Mouse (Mus musculus) kidney, adult 18-20 months (tissue): ENCODE data around the gene Rnls.
"Not testable (repeated sequence)": the region's sequence is repeated elsewhere in the genome, so short reads cannot be mapped to it uniquely, and the experiment has no call there.

Experiments
- DNase-seq: peaks from one replicate; pipeline ENCODE4 v3.0.0; 2021

Gene Rnls

GRCm38 (mm10) chr19:33391651-33392382 is at the start of gene Rnls:
Rnls (minus strand) TSS chr19:33392295.
- DNase-seq, result peak; percentile 89

- DNase-seq, result no peak
Observed at GRCm38 (mm10) chr19:33429457-33429856, 37.4 kb upstream of the Rnls start.

- not testable (repeated sequence) for DNase-seq
Observed at GRCm38 (mm10) chr19:33419368-33419767, 27.3 kb upstream of the Rnls start.

GRCm38 (mm10) chr19:33380825-33381224 is 11.3 kb downstream of the Rnls start:
- DNase-seq, result no peak

- DNase-seq, result no peak
Observed at GRCm38 (mm10) chr19:33380386-33380785, 11.7 kb downstream of the Rnls start.

GRCm38 (mm10) chr19:33368808-33369207 is 23.3 kb downstream of the Rnls start:
- no peak for DNase-seq

- DNase-seq, result peak; percentile 56
Observed at GRCm38 (mm10) chr19:33366661-33367060, 25.4 kb downstream of the Rnls start.

- DNase-seq, result no peak
Observed at GRCm38 (mm10) chr19:33357019-33357418, 35.1 kb downstream of the Rnls start.

GRCm38 (mm10) chr19:33340119-33340518 is 52.0 kb downstream of the Rnls start:
- DNase-seq, result no peak

GRCm38 (mm10) chr19:33326706-33327641 is 65.1 kb downstream of the Rnls start:
- DNase-seq, result no peak

- no peak for DNase-seq
Observed at GRCm38 (mm10) chr19:33318785-33319184, 73.3 kb downstream of the Rnls start.

GRCm38 (mm10) chr19:33317130-33317529 is 75.0 kb downstream of the Rnls start:
- no peak for DNase-seq

GRCm38 (mm10) chr19:33299726-33300292 is 92.3 kb downstream of the Rnls start:
- no peak for DNase-seq

- DNase-seq, result no peak
Observed at GRCm38 (mm10) chr19:33296338-33296737, 95.8 kb downstream of the Rnls start.

- no peak for DNase-seq
Observed at GRCm38 (mm10) chr19:33282985-33283384, 109.1 kb downstream of the Rnls start.

- no peak for DNase-seq
Observed at GRCm38 (mm10) chr19:33276421-33276820, 115.7 kb downstream of the Rnls start.

GRCm38 (mm10) chr19:33273676-33274075 is 118.4 kb downstream of the Rnls start:
- peak; percentile 34 for DNase-seq

- DNase-seq, result no peak
Observed at GRCm38 (mm10) chr19:33271571-33271970, 120.5 kb downstream of the Rnls start.

- no peak for DNase-seq
Observed at GRCm38 (mm10) chr19:33270231-33270630, 121.9 kb downstream of the Rnls start.

- no peak for DNase-seq
Observed at GRCm38 (mm10) chr19:33268044-33268443, 124.1 kb downstream of the Rnls start.

GRCm38 (mm10) chr19:33265245-33265644 is 126.8 kb downstream of the Rnls start:
- DNase-seq, result no peak

- no peak for DNase-seq
Observed at GRCm38 (mm10) chr19:33264224-33264993, 127.7 kb downstream of the Rnls start.

GRCm38 (mm10) chr19:33262421-33262820 is 129.7 kb downstream of the Rnls start:
- DNase-seq, result no peak
